Mouse (Mus musculus): Measurements from ENCODE around the gene Padi4.

DNA sequence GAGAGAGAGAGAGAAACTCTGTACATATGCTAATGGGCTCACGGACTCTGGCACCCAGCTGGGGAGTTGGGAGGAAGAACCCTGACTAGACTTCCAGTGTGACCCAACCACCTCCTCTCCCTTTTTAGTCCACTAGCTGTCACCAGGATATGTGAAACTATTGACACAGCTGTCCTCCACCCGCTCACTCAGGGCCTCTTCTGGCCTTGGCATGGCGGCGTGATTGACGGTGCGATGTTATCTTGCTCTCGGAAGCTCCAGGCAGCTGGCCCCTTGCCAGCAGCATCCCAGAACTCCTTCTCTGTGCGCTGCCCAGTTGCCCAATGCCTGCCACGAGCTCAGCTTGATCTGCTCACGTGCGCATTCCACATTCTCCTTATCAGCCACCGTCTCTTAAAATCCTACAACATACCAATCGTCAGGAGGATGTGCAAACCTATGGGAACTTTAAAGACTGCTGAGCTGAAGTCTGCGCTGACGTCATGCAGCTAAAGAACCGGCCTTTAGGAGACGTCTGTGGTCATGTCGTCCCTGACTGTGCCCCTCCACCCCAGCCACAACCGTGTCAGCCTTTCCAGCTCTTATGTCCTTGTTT is 5.9 kb upstream of the Padi4 start:
- no peak for TF ChIP-seq CTCF (IDR thresholded peaks at IDR 0.05; ENCODE audit: borderline replicate concordance, insufficient read depth, low read length)
- TF ChIP-seq POLR2A (IDR thresholded peaks at IDR 0.05; ENCODE audit: low read depth, low read length) = no peak

Measured in embryonic fibroblast, embryonic 13.5 days (primary cell).